Mouse (Mus musculus): ENCODE measurements at regions not wholly inside any gene's neighbourhood (a gene's known extent, or its start where the extent isn't known, plus 50 kb on each side); places are given as distances from the start of the nearest gene placed in this dataset.

DNA sequence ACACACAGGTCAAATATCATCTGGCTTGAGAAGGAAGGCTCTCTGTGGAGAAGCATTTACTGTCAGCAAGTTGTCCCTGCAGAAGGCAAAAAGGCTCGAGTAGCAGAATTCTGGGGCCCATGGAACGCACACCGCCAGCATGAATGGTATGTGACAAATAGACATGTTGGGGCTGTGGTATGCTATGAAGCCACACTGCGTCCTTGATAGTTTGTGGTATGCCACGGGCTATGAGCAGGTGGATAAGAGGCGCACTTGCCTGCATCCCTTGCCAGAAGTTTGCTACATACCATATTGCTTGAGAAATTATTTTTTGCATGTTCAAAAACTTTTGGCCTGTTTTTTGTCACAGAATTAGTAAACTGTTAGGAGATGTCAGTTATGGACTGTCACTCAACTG lies 349.7 kb downstream of the Pik3r1 start:
- Histone ChIP-seq H3K9ac (replicated peaks; ENCODE audit: low read depth, low read length) (no peak overlapping the region), H3K36me3 (ENCODE audit: control insufficient read depth, insufficient read depth, low read length) (no peaks in the 10 kb centered on the region), H3K4me2 (ENCODE audit: low read depth, low read length) (no peak overlapping the region), H3K4me1 (ENCODE audit: control insufficient read depth, insufficient read depth, low read length) (no peaks in the 10 kb centered on the region), H3K27me3 (ENCODE audit: control insufficient read depth, insufficient read depth, low read length) (no peaks in the 10 kb centered on the region), H3K27ac (ENCODE audit: low read depth, low read length) (no peak overlapping the region), H3K4me3 (ENCODE audit: low read depth, low read length) (no peak overlapping the region), H3K9me3 (ENCODE audit: control insufficient read depth, low read length) (no peaks in the 10 kb centered on the region)
- ATAC-seq (ENCODE audit: low read depth): no peak
- 96% methylated on average over 6 of the region's 6 CpGs for WGBS

DNA sequence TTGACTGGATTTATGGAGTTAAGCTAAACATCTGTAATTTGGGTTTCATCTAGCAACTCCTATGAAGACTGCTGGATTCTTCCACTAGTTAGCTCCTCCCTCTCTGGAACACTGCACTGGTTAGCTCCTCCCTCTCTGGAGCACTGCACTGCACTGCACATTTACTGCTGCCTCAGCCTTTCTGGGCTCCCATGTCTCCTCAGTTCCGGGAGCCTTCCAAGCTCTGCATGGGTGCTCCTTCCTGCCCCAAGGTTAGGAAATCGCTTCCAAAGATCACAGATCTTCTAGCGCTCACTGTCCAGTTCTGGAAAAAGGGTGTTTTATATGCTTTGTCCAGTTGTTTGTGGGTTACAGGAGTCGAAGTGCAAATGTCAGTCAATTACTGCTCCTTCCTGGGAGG lies 359.1 kb downstream of the Pik3r1 start:
- no peak for ATAC-seq (ENCODE audit: low read depth)
- 81% methylated on average over 4 of the region's 4 CpGs for WGBS
- no peaks in the 10 kb centered on the region for H3K36me3 ChIP-seq (ENCODE audit: control insufficient read depth, insufficient read depth, low read length)

DNA sequence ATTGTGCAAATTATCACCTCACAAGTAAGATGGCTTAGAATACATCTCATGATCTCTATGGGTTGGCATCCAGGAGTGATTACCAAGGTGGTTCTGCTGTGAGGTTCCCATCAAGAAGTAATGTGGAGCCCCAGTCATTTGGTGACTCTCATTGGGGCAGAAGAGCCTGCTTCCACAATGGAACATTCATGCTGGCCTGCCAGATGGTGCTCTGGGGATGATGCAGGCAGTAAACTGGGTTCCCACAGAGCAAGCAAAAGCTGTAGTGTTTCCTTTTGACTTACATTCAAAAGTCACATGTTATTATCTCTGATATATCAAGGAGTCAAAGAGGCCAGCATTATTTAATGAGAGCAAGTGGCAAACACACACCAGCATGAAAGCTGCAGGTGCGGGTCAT lies 360.4 kb downstream of the Pik3r1 start:
- Histone ChIP-seq H3K4me1 (ENCODE audit: control insufficient read depth, insufficient read depth, low read length) (no peaks in the 10 kb centered on the region), H3K9me3 (ENCODE audit: control insufficient read depth, low read length) (no peaks in the 10 kb centered on the region), H3K27ac (ENCODE audit: low read depth, low read length) (no peak overlapping the region), H3K36me3 (ENCODE audit: control insufficient read depth, insufficient read depth, low read length) (no peaks in the 10 kb centered on the region), H3K4me3 (ENCODE audit: low read depth, low read length) (no peak overlapping the region), H3K4me2 (ENCODE audit: low read depth, low read length) (no peak overlapping the region), H3K9ac (replicated peaks; ENCODE audit: low read depth, low read length) (no peak overlapping the region), H3K27me3 (ENCODE audit: control insufficient read depth, insufficient read depth, low read length) (no peaks in the 10 kb centered on the region)
- no peak for ATAC-seq (ENCODE audit: low read depth)
- 100% methylated on average over 1 of the region's 1 CpGs for WGBS

More for the DNA sequence above, 359.1 kb downstream of the Pik3r1 start:
- Histone ChIP-seq H3K9me3 (ENCODE audit: control insufficient read depth, low read length) (no peaks in the 10 kb centered on the region), H3K4me2 (ENCODE audit: low read depth, low read length) (no peak overlapping the region), H3K4me3 (ENCODE audit: low read depth, low read length) (no peak overlapping the region), H3K9ac (replicated peaks; ENCODE audit: low read depth, low read length) (no peak overlapping the region), H3K27ac (ENCODE audit: low read depth, low read length) (no peak overlapping the region), H3K4me1 (ENCODE audit: control insufficient read depth, insufficient read depth, low read length) (no peaks in the 10 kb centered on the region), H3K27me3 (ENCODE audit: control insufficient read depth, insufficient read depth, low read length) (no peaks in the 10 kb centered on the region)

- H3K4me3 ChIP-seq (ENCODE audit: low read depth, low read length): no peak overlapping the region
- H3K4me1 ChIP-seq (ENCODE audit: control insufficient read depth, insufficient read depth, low read length): no peaks in the 10 kb centered on the region
- H3K36me3 ChIP-seq (ENCODE audit: control insufficient read depth, insufficient read depth, low read length): no peaks in the 10 kb centered on the region
- no peak for ATAC-seq (ENCODE audit: low read depth)
- no peak overlapping the region for H3K9ac ChIP-seq (replicated peaks; ENCODE audit: low read depth, low read length)
- no peak overlapping the region for H3K4me2 ChIP-seq (ENCODE audit: low read depth, low read length)
- no peaks in the 10 kb centered on the region for H3K9me3 ChIP-seq (ENCODE audit: control insufficient read depth, low read length)
- H3K27ac ChIP-seq (ENCODE audit: low read depth, low read length): no peak overlapping the region
- no peaks in the 10 kb centered on the region for H3K27me3 ChIP-seq (ENCODE audit: control insufficient read depth, insufficient read depth, low read length)
- 96% methylated on average over 5 of the region's 5 CpGs for WGBS
Measured at GRCm38 (mm10) chr13:101373581-101374189, 394.3 kb downstream of the Pik3r1 start.

DNA sequence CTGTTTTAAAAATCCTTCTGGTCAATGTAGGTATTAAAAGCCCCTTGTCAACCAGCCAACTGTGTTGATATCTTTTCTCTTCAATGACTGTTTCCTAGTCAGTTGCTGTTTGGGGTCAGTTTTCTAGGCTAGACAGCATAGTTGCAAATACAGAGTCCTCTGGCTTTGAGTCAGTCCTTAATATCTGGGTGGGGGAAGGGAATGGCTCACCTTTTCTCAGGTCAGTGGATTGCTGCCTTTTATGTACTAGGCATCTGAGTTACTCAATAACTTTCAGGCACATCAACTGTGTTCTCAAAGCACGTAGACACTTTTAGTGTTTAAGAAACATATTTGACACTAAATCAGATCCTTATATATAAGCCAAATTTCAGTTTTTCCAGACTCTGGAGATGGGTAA lies 396.1 kb downstream of the Pik3r1 start:
- no peaks in the 10 kb centered on the region for H3K27me3 ChIP-seq (ENCODE audit: control insufficient read depth, insufficient read depth, low read length)
- ATAC-seq (ENCODE audit: low read depth): no peak
- H3K27ac ChIP-seq (ENCODE audit: low read depth, low read length): no peak overlapping the region
- H3K9me3 ChIP-seq (ENCODE audit: control insufficient read depth, low read length): no peaks in the 10 kb centered on the region
- no peaks in the 10 kb centered on the region for H3K36me3 ChIP-seq (ENCODE audit: control insufficient read depth, insufficient read depth, low read length)
- no peaks in the 10 kb centered on the region for H3K4me1 ChIP-seq (ENCODE audit: control insufficient read depth, insufficient read depth, low read length)
- 89% methylated on average over 1 of the region's 1 CpGs for WGBS
- no peak overlapping the region for H3K9ac ChIP-seq (replicated peaks; ENCODE audit: low read depth, low read length)
- no peak overlapping the region for H3K4me3 ChIP-seq (ENCODE audit: low read depth, low read length)
- H3K4me2 ChIP-seq (ENCODE audit: low read depth, low read length): no peak overlapping the region

DNA sequence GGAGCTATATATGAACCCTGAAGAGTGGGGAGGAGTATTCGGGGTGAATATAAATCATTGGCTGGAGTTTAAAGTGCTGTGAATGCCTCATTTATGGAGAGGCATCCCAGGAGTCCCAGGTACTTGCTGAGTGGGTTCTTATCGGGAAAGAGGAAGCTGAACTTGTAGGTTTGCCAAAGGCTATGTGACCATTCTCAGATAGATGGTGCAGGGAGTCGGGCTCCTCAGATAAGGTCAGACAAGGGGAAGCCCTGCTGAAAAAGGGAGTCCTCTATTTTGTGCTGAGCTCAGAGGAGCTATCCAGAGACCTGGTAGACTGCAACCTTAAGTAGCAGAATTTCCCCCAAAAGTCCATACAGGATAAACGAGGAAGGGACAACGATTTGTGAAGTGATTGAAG lies 399.8 kb downstream of the Pik3r1 start:
- Histone ChIP-seq H3K27ac (ENCODE audit: low read depth, low read length) (no peak overlapping the region), H3K4me3 (ENCODE audit: low read depth, low read length) (no peak overlapping the region), H3K27me3 (ENCODE audit: control insufficient read depth, insufficient read depth, low read length) (no peaks in the 10 kb centered on the region), H3K36me3 (ENCODE audit: control insufficient read depth, insufficient read depth, low read length) (no peaks in the 10 kb centered on the region), H3K4me1 (ENCODE audit: control insufficient read depth, insufficient read depth, low read length) (no peaks in the 10 kb centered on the region), H3K9me3 (ENCODE audit: control insufficient read depth, low read length) (no peaks in the 10 kb centered on the region), H3K4me2 (ENCODE audit: low read depth, low read length) (no peak overlapping the region), H3K9ac (replicated peaks; ENCODE audit: low read depth, low read length) (no peak overlapping the region)
- WGBS: 79% methylated on average over 5 of the region's 5 CpGs
- ATAC-seq (ENCODE audit: low read depth): no peak

DNA sequence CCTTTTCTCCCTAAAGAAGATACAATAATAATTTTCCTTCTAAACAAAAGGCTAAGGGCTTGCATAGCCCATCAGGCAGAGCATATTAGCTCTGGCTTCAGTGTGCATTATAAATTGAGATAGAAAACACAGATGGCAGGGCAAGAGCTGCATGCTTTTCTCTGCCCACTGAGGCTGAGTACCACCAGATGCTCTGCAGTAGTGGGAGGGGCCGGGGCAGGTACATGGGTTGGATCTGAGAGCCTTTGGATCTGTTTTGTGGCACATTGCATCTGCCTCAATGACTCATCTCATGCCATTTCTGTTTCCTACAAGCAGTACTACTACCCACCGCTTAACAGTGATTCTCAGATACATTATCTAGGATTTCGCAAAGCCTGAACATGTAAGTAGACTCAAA lies 412.7 kb downstream of the Pik3r1 start:
- no peaks in the 10 kb centered on the region for H3K36me3 ChIP-seq (ENCODE audit: control insufficient read depth, insufficient read depth, low read length)
- H3K4me1 ChIP-seq (ENCODE audit: control insufficient read depth, insufficient read depth, low read length): no peaks in the 10 kb centered on the region
- no peak overlapping the region for H3K4me3 ChIP-seq (ENCODE audit: low read depth, low read length)
- H3K4me2 ChIP-seq (ENCODE audit: low read depth, low read length): no peak overlapping the region
- H3K9ac ChIP-seq (replicated peaks; ENCODE audit: low read depth, low read length): no peak overlapping the region
- H3K27me3 ChIP-seq (ENCODE audit: control insufficient read depth, insufficient read depth, low read length): no peaks in the 10 kb centered on the region
- H3K27ac ChIP-seq (ENCODE audit: low read depth, low read length): no peak overlapping the region
- no peaks in the 10 kb centered on the region for H3K9me3 ChIP-seq (ENCODE audit: control insufficient read depth, low read length)
- 92% methylated on average over 3 of the region's 3 CpGs for WGBS
- ATAC-seq (ENCODE audit: low read depth): no peak

DNA sequence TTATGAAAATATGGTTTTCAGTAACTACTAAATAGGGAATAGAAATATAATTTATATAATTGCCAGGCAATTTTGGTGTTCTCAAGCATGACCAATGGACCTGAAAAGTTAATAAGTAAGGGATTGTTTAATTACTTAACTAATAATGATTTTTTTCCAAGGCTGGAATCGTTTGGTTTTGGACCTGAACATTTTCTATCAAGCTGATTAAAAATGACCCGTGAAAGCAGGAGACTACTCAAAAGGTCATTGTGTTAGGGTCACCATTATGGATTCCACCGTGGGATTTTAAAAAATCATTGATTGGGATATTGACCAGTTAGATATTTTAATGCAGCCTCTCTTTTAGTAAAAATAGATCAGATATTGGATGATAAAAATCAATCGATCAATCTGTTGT lies 416.9 kb downstream of the Pik3r1 start:
- no peaks in the 10 kb centered on the region for H3K36me3 ChIP-seq (ENCODE audit: control insufficient read depth, insufficient read depth, low read length)
- H3K9ac ChIP-seq (replicated peaks; ENCODE audit: low read depth, low read length): no peak overlapping the region
- H3K27ac ChIP-seq (ENCODE audit: low read depth, low read length): no peak overlapping the region
- H3K27me3 ChIP-seq (ENCODE audit: control insufficient read depth, insufficient read depth, low read length): no peaks in the 10 kb centered on the region
- 82% methylated on average over 4 of the region's 4 CpGs for WGBS
- H3K4me2 ChIP-seq (ENCODE audit: low read depth, low read length): no peak overlapping the region
- ATAC-seq (ENCODE audit: low read depth): no peak
- H3K4me1 ChIP-seq (ENCODE audit: control insufficient read depth, insufficient read depth, low read length): no peaks in the 10 kb centered on the region
- no peaks in the 10 kb centered on the region for H3K9me3 ChIP-seq (ENCODE audit: control insufficient read depth, low read length)
- no peak overlapping the region for H3K4me3 ChIP-seq (ENCODE audit: low read depth, low read length)

DNA sequence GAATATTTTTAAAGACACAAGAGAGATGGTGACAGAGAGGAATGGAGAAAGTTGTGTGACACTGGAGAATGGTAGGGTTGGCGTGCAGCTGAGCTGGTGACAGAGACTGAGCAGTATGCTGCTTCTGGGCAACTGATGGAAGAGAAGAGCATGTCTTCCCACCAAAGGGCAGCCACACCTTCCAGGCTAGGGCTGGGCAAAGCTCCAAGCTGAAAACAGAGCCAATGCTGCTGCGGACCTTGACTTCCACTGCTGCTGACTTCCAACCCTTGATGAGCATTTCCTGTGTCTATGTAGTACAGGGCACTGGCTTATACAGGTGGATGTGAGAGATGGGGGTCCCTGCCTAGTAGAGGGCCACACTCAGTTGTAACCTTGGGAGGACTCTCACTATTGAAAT lies 418.7 kb downstream of the Pik3r1 start:
- Histone ChIP-seq H3K4me2 (ENCODE audit: low read depth, low read length) (no peak overlapping the region), H3K36me3 (ENCODE audit: control insufficient read depth, insufficient read depth, low read length) (no peaks in the 10 kb centered on the region), H3K4me1 (ENCODE audit: control insufficient read depth, insufficient read depth, low read length) (no peaks in the 10 kb centered on the region), H3K4me3 (ENCODE audit: low read depth, low read length) (no peak overlapping the region), H3K27ac (ENCODE audit: low read depth, low read length) (no peak overlapping the region), H3K9me3 (ENCODE audit: control insufficient read depth, low read length) (no peaks in the 10 kb centered on the region), H3K27me3 (ENCODE audit: control insufficient read depth, insufficient read depth, low read length) (no peaks in the 10 kb centered on the region), H3K9ac (replicated peaks; ENCODE audit: low read depth, low read length) (no peak overlapping the region)
- WGBS: 98% methylated on average over 2 of the region's 2 CpGs
- ATAC-seq (ENCODE audit: low read depth): no peak
